Mouse (Mus musculus): ENCODE results near the gene Fut1. TPM values are rescaled to one million over a fixed set of nuclear protein-coding genes. Genes with fewer than 3 reads are reported as not detected.
A peak's percentile ranks its signal among the peaks of the same experiment; 100 is the strongest.
"Not testable (repeated sequence)": the region's sequence is repeated elsewhere in the genome, so short reads cannot be mapped to it uniquely, and the experiment has no call there.

Fut1 gene
- polyA plus RNA-seq, 1 experiment from 2014 or later: not detected

- ATAC-seq (replicated peaks): peak; percentile 95
- WGBS: under 1% methylated on average over 28 of the region's 28 CpGs
- Histone ChIP-seq H3K4me1 (peaks cover 24% of the 10 kb centered on the region), H3K36me3 (replicated peaks) (no peaks in the 10 kb centered on the region), H3K4me2 (peak overlapping the region; percentile 64), H3K27ac (peak overlapping the region; percentile 87), H3K9ac (peak overlapping the region; percentile 66), H3K4me3 (peak overlapping the region; percentile 46), H3K27me3 (replicated peaks) (no peaks in the 10 kb centered on the region; the same call in 1 of the 2 replicates), H3K9me3 (no peaks in the 10 kb centered on the region)
Measured at GRCm38 (mm10) chr7:45643441-45644178, 26.5 kb downstream of the Fut1 start.

- ATAC-seq (replicated peaks): peak; percentile 43
- H3K9ac ChIP-seq: peak overlapping the region; percentile 30; the same call in 1 of the 2 replicates
- 5% methylated on average over 18 of the region's 18 CpGs for WGBS
Measured at GRCm38 (mm10) chr7:45644183-45644582, 27.1 kb downstream of the Fut1 start.

DNA sequence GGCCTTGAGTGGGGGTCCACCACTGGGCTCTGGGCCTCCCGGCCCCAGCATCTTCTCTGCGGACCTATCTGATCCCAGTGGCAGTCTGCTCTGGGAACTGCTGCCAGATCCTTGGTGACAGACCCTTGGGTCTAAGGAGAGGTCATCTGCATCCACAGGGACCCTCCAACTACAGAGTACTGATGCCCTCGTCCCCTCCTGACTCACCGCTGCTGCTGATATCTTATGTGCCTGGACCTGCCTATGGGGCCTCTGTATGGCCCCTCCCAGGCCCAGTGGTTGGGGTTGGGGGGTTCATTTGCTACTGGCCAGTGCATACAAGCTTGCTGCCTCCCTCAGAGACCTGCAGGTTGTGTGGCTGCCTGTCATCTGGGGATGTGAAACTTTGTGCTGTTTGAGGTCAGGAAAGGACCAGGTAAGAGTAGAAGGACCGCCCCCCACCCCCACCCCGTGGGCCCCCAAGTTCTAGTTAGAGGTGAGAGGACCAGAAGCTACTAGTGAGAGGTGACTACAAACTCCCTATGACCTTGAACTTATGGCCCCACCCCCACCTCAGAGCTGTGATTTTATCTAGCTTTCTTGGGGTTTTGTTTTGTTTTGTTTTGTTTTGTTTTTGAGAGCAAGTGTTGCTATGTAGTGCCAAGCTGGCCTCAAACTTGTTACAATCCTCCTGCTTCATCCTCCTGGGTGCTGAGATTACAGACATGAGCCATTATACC lies 27.9 kb downstream of the Fut1 start:
- WGBS: 64% methylated on average over 6 of the region's 6 CpGs
- no peak for ATAC-seq (replicated peaks)
- H3K9ac ChIP-seq: no peak overlapping the region

More at GRCm38 (mm10) chr7:45644183-45644582, 27.1 kb downstream of the Fut1 start:
- H3K9me3 ChIP-seq: no peaks in the 10 kb centered on the region
- peaks cover 24% of the 10 kb centered on the region for H3K4me1 ChIP-seq
- peak overlapping the region; percentile 46 for H3K4me3 ChIP-seq
- H3K27me3 ChIP-seq (replicated peaks): no peaks in the 10 kb centered on the region; the same call in 1 of the 2 replicates
- no peaks in the 10 kb centered on the region for H3K36me3 ChIP-seq (replicated peaks)
- peak overlapping the region; percentile 79 for H3K27ac ChIP-seq
- H3K4me2 ChIP-seq: peak overlapping the region; percentile 64

DNA sequence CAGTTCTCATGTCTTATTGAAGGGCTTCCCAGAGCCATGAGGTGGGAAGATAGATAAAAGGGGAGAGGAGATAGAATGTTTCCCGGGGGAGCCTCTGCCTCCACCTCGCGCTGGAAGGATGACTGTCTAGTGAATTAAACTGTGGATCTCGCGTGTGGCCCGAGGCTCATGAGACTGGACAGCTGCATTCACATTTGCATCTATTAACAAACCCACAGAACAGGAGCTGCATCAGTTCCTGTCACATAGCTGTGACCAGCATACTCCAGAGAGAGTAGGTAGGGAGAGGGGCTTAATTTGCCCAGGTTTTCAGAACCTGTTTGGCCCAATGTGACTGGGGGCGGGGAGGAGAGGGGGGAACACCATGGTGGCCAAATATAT lies 28.5 kb downstream of the Fut1 start:
- WGBS: 58% methylated on average over 7 of the region's 7 CpGs
- no peak overlapping the region for H3K4me3 ChIP-seq
- peaks cover 24% of the 10 kb centered on the region for H3K4me1 ChIP-seq
- no peaks in the 10 kb centered on the region for H3K36me3 ChIP-seq (replicated peaks)
- ATAC-seq (replicated peaks): no peak
- H3K27ac ChIP-seq: no peak overlapping the region
- H3K9me3 ChIP-seq: no peaks in the 10 kb centered on the region
- no peaks in the 10 kb centered on the region for H3K27me3 ChIP-seq (replicated peaks)
- H3K9ac ChIP-seq: no peak overlapping the region
- H3K4me2 ChIP-seq: no peak overlapping the region

More for the DNA sequence above, 27.9 kb downstream of the Fut1 start:
- no peaks in the 10 kb centered on the region for H3K36me3 ChIP-seq (replicated peaks)
- H3K4me1 ChIP-seq: peaks cover 24% of the 10 kb centered on the region
- no peaks in the 10 kb centered on the region for H3K9me3 ChIP-seq
- peak overlapping the region; percentile 64 for H3K4me2 ChIP-seq
- peak overlapping the region; percentile 46 for H3K4me3 ChIP-seq
- peak overlapping the region; percentile 79; the same call in 1 of the 2 replicates for H3K27ac ChIP-seq
- no peaks in the 10 kb centered on the region for H3K27me3 ChIP-seq (replicated peaks)

GRCm38 (mm10) chr7:45646671-45647070 lies 29.6 kb downstream of the Fut1 start:
- Histone ChIP-seq H3K4me1 (peaks cover 24% of the 10 kb centered on the region), H3K9me3 (no peaks in the 10 kb centered on the region), H3K36me3 (replicated peaks) (no peaks in the 10 kb centered on the region), H3K27me3 (replicated peaks) (no peaks in the 10 kb centered on the region), H3K4me3 (no peak overlapping the region), H3K27ac (no peak overlapping the region), H3K4me2 (no peak overlapping the region), H3K9ac (no peak overlapping the region)
- ATAC-seq (replicated peaks): no peak
- WGBS: 83% methylated on average over 4 of the region's 4 CpGs

- no peaks in the 10 kb centered on the region for H3K27me3 ChIP-seq (replicated peaks)
- H3K9ac ChIP-seq: no peak overlapping the region
- no peak overlapping the region for H3K4me2 ChIP-seq
- no peak overlapping the region for H3K4me3 ChIP-seq
- ATAC-seq (replicated peaks): no peak
- H3K27ac ChIP-seq: no peak overlapping the region
- WGBS: 78% methylated on average over 8 of the region's 8 CpGs
- H3K9me3 ChIP-seq: no peaks in the 10 kb centered on the region
- no peaks in the 10 kb centered on the region for H3K36me3 ChIP-seq (replicated peaks)
- peaks cover 8% of the 10 kb centered on the region for H3K4me1 ChIP-seq
Measured at GRCm38 (mm10) chr7:45649351-45649750, 32.3 kb downstream of the Fut1 start.

GRCm38 (mm10) chr7:45650484-45650883 lies 33.4 kb downstream of the Fut1 start:
- 96% methylated on average over 20 of the region's 20 CpGs for whole genome bisulfite sequencing
- ATAC-seq (replicated peaks); H3K4me1 ChIP-seq; H3K9ac ChIP-seq; H3K4me3 ChIP-seq; H3K9me3 ChIP-seq; H3K27ac ChIP-seq; H3K27me3 ChIP-seq (replicated peaks); H3K4me2 ChIP-seq; H3K36me3 ChIP-seq (replicated peaks): not testable (repeated sequence)

DNA sequence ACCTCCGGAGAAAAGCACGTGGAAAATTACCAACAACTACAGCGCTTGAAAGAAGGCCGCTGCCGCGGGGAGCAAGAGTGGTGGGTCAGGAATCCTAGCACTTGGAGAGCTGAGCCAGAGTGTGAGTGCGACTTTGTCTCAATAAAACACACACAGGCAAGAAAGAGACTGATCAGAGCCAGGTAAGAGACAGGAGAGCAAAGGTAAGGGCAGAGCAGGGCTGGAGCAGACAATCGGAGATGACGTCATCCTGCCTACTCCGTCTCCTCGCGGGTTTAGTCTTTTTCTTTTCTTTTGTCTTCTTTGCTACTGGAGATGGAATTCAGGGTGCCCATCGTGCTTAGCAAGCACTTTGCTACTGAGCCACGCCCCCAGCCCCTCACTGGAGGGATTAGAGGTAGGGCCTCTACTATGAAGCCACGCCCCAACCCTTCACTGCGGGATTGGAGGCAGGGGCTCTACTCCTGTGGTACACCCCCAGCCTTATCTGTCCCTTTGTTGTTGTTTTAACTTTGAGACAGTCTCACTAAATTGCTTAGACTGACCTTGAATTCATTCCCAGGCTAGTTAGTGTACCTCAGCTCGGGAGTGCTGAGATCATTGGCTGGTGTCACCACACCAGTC lies 37.4 kb downstream of the Fut1 start:
- ATAC-seq (replicated peaks): peak; percentile 58; the same call in 1 of the 2 replicates
- H3K4me3 ChIP-seq: no peak overlapping the region
- H3K9ac ChIP-seq: no peak overlapping the region
- peaks cover 4% of the 10 kb centered on the region; the same call in 1 of the 2 replicates for H3K4me1 ChIP-seq
- peak overlapping the region; percentile 29 for H3K4me2 ChIP-seq
- no peaks in the 10 kb centered on the region for H3K27me3 ChIP-seq (replicated peaks)
- no peak overlapping the region for H3K27ac ChIP-seq
- no peaks in the 10 kb centered on the region for H3K36me3 ChIP-seq (replicated peaks)
- 29% methylated on average over 17 of the region's 17 CpGs for WGBS
- no peaks in the 10 kb centered on the region for H3K9me3 ChIP-seq

GRCm38 (mm10) chr7:45660746-45661478 lies 43.8 kb downstream of the Fut1 start:
- ATAC-seq (replicated peaks): no peak
- H3K4me1 ChIP-seq: no peaks in the 10 kb centered on the region
- no peak overlapping the region for H3K27ac ChIP-seq
- WGBS: 87% methylated on average over 11 of the region's 11 CpGs
- H3K4me2 ChIP-seq: no peak overlapping the region
- H3K36me3 ChIP-seq (replicated peaks): no peaks in the 10 kb centered on the region
- H3K27me3 ChIP-seq (replicated peaks): no peaks in the 10 kb centered on the region
- no peak overlapping the region for H3K9ac ChIP-seq
- H3K9me3 ChIP-seq: no peaks in the 10 kb centered on the region
- H3K4me3 ChIP-seq: no peak overlapping the region

- H3K27ac ChIP-seq; H3K4me3 ChIP-seq; H3K9me3 ChIP-seq; H3K36me3 ChIP-seq (replicated peaks); H3K4me2 ChIP-seq; ATAC-seq (replicated peaks); H3K27me3 ChIP-seq (replicated peaks); H3K9ac ChIP-seq; H3K4me1 ChIP-seq: not testable (repeated sequence)
- 91% methylated on average over 6 of the region's 6 CpGs for WGBS
Measured at GRCm38 (mm10) chr7:45661702-45662101, 44.6 kb downstream of the Fut1 start.

DNA sequence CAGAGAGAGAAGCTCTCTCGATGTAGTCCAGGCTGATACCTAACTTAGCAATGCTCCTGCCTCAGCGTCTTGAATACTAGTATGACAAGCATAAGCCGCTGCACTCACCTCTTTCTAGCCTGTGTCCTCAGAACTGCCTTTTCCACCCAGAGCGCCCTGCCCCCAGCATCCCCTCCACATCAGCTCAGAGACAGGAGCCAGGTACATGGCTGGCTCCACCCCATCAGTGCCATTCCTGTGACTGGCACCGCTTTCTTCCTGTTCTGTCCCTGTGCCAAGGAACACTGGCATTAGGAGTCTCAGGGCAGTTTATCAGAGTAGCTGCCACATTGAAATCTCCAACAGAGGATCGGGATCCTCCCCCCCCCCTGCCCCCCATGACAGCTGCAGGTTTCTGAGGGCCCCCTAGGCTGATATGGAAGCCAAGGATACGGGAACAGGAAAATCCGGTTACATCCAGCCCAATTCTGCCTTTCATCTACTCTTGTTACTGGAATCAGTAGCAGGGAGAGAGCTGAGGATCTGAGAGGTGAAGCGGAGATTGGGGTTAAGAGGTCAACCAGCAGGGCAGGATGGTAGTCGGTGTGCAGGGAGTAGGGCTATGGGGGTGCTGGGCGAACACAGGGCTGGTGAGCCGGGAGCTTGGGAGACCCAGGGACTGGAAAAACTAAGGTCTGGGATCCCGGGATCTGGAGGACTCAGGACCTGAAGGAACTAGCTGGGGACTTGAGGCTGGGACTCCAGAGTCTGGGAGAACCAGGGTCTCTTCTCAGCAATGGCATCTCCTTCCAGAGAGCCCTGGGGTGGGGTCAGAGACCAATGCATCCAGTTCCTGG lies 48.4 kb downstream of the Fut1 start:
- WGBS: 60% methylated on average over 13 of the region's 13 CpGs

More for the DNA sequence above, 48.4 kb downstream of the Fut1 start:
- no peak overlapping the region for H3K27ac ChIP-seq
- H3K36me3 ChIP-seq (replicated peaks): no peaks in the 10 kb centered on the region
- no peak overlapping the region for H3K4me2 ChIP-seq
- no peak overlapping the region for H3K4me3 ChIP-seq
- H3K27me3 ChIP-seq (replicated peaks): no peaks in the 10 kb centered on the region
- H3K9me3 ChIP-seq: no peaks in the 10 kb centered on the region
- ATAC-seq (replicated peaks): no peak
- H3K4me1 ChIP-seq: no peaks in the 10 kb centered on the region
- H3K9ac ChIP-seq: no peak overlapping the region
